Mouse (Mus musculus): ENCODE data around the gene Lrrc27. TPM values are rescaled to one million over a fixed set of nuclear protein-coding genes. Genes with fewer than 3 reads are reported as not detected.

Gene Lrrc27
- polyA plus RNA-seq, 1 experiment from 2014 or later = 3.5 TPM

DNA sequence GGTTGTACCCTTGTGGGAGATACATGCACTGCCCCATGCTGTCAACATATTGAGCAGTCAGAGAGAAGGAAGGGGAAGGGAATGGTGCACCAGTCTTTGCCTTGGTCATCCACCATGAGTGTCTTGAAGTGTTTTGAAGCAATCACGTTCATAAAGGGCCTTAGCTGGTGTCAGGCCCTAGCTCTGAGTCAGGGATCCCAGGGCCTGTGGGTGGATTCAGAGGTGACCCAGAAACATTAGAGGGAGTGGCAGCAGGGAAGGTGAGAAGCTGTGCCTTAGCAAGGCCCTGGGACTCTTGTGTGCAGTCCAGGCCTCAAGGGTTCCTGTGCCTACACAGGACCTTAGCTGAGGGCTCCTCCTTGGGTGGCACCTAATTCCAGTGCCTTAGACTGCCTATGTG, 11.3 kb downstream of the Lrrc27 start:
- no peak overlapping the region for H3K4me2 ChIP-seq
- no peak overlapping the region for H3K27ac ChIP-seq
- H3K4me1 ChIP-seq (replicated peaks) = peaks cover 34% of the 10 kb centered on the region
- H3K36me3 ChIP-seq = no peaks in the 10 kb centered on the region
- H3K9ac ChIP-seq = no peak overlapping the region
- ATAC-seq (replicated peaks; ENCODE audit: insufficient number of reproducible peaks, insufficient read depth, low FRiP score, low read depth) = no peak
- no peaks in the 10 kb centered on the region for H3K27me3 ChIP-seq
- no peak overlapping the region for H3K4me3 ChIP-seq
- H3K9me3 ChIP-seq (replicated peaks) = no peaks in the 10 kb centered on the region
- WGBS = 65% methylated on average over 1 of the region's 1 CpGs

GRCm38 (mm10) chr7:139224725-139225124, 11.9 kb downstream of the Lrrc27 start:
- peak overlapping the region; percentile 50; the same call in 1 of the 2 replicates for H3K27ac ChIP-seq
- H3K9ac ChIP-seq = no peak overlapping the region
- peaks cover 36% of the 10 kb centered on the region for H3K4me1 ChIP-seq (replicated peaks)
- ATAC-seq (replicated peaks; ENCODE audit: insufficient number of reproducible peaks, insufficient read depth, low FRiP score, low read depth) = no peak
- 41% methylated on average over 8 of the region's 8 CpGs for WGBS
- no peak overlapping the region for H3K4me3 ChIP-seq
- no peak overlapping the region for H3K4me2 ChIP-seq
- H3K9me3 ChIP-seq (replicated peaks) = no peaks in the 10 kb centered on the region
- no peaks in the 10 kb centered on the region for H3K36me3 ChIP-seq
- no peaks in the 10 kb centered on the region for H3K27me3 ChIP-seq

DNA sequence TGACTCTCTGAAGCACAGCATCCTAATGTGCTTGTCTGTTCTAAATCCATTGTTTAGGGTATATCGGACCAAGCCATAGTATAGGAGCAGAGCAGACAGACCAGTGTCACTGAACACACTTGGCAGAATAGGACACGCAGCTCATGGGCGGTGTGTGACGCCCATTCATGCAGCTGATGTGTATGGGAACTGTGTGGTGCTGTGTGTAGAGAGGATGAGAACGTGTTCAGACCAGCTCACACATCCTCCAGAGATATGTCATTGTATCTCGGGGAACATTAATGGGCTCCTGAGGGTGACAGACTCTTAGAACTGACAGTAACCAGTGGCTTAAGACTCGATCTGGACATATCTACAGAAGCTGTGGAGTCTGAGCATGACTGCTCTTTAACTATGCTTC, 13.6 kb downstream of the Lrrc27 start:
- Histone ChIP-seq H3K4me1 (replicated peaks) (peaks cover 42% of the 10 kb centered on the region), H3K4me3 (no peak overlapping the region), H3K9ac (no peak overlapping the region), H3K4me2 (no peak overlapping the region), H3K27ac (no peak overlapping the region), H3K27me3 (no peaks in the 10 kb centered on the region), H3K9me3 (replicated peaks) (no peaks in the 10 kb centered on the region), H3K36me3 (no peaks in the 10 kb centered on the region)
- 76% methylated on average over 7 of the region's 7 CpGs for WGBS
- no peak for ATAC-seq (replicated peaks; ENCODE audit: insufficient number of reproducible peaks, insufficient read depth, low FRiP score, low read depth)

GRCm38 (mm10) chr7:139228447-139229171, 15.8 kb downstream of the Lrrc27 start:
- peaks cover 42% of the 10 kb centered on the region for H3K4me1 ChIP-seq (replicated peaks)
- WGBS = 27% methylated on average over 6 of the region's 6 CpGs
- H3K9ac ChIP-seq = no peak overlapping the region
- 0 out of 2 replicates have a peak overlapping the region, but pooled peaks have one; percentile 27 for H3K4me2 ChIP-seq
- peak; percentile 64; the same call in 1 of the 2 replicates for ATAC-seq (replicated peaks; ENCODE audit: insufficient number of reproducible peaks, insufficient read depth, low FRiP score, low read depth)
- no peaks in the 10 kb centered on the region for H3K36me3 ChIP-seq
- no peak overlapping the region for H3K4me3 ChIP-seq
- no peaks in the 10 kb centered on the region for H3K9me3 ChIP-seq (replicated peaks)
- peak overlapping the region; percentile 87 for H3K27ac ChIP-seq
- H3K27me3 ChIP-seq = no peaks in the 10 kb centered on the region

- no peak for ATAC-seq (replicated peaks; ENCODE audit: insufficient number of reproducible peaks, insufficient read depth, low FRiP score, low read depth)
- Histone ChIP-seq H3K9ac (no peak overlapping the region), H3K4me1 (replicated peaks) (peaks cover 52% of the 10 kb centered on the region), H3K9me3 (replicated peaks) (no peaks in the 10 kb centered on the region), H3K27me3 (no peaks in the 10 kb centered on the region), H3K4me2 (no peak overlapping the region), H3K36me3 (no peaks in the 10 kb centered on the region), H3K4me3 (no peak overlapping the region), H3K27ac (peak overlapping the region; percentile 87)
- WGBS = 58% methylated on average over 5 of the region's 5 CpGs
Observed at GRCm38 (mm10) chr7:139229837-139230236, 17.0 kb downstream of the Lrrc27 start.

GRCm38 (mm10) chr7:139230241-139230640, 17.5 kb downstream of the Lrrc27 start:
- Histone ChIP-seq H3K36me3 (no peaks in the 10 kb centered on the region), H3K4me1 (replicated peaks) (peaks cover 53% of the 10 kb centered on the region), H3K27me3 (no peaks in the 10 kb centered on the region), H3K4me3 (no peak overlapping the region), H3K27ac (peak overlapping the region; percentile 87), H3K9me3 (replicated peaks) (no peaks in the 10 kb centered on the region), H3K9ac (no peak overlapping the region), H3K4me2 (no peak overlapping the region)
- ATAC-seq (replicated peaks; ENCODE audit: insufficient number of reproducible peaks, insufficient read depth, low FRiP score, low read depth) = no peak
- 73% methylated on average over 12 of the region's 12 CpGs for WGBS

GRCm38 (mm10) chr7:139233714-139234113, 20.9 kb downstream of the Lrrc27 start:
- Histone ChIP-seq H3K27me3 (no peaks in the 10 kb centered on the region), H3K9ac (no peak overlapping the region), H3K36me3 (no peaks in the 10 kb centered on the region), H3K4me3 (no peak overlapping the region), H3K4me2 (0 out of 2 replicates have a peak overlapping the region, but pooled peaks have one; percentile 21), H3K4me1 (replicated peaks) (peaks cover 42% of the 10 kb centered on the region), H3K27ac (peak overlapping the region; percentile 73), H3K9me3 (replicated peaks) (no peaks in the 10 kb centered on the region)
- ATAC-seq (replicated peaks; ENCODE audit: insufficient number of reproducible peaks, insufficient read depth, low FRiP score, low read depth) = peak; percentile 75
- WGBS = under 1% methylated on average over 7 of the region's 7 CpGs

DNA sequence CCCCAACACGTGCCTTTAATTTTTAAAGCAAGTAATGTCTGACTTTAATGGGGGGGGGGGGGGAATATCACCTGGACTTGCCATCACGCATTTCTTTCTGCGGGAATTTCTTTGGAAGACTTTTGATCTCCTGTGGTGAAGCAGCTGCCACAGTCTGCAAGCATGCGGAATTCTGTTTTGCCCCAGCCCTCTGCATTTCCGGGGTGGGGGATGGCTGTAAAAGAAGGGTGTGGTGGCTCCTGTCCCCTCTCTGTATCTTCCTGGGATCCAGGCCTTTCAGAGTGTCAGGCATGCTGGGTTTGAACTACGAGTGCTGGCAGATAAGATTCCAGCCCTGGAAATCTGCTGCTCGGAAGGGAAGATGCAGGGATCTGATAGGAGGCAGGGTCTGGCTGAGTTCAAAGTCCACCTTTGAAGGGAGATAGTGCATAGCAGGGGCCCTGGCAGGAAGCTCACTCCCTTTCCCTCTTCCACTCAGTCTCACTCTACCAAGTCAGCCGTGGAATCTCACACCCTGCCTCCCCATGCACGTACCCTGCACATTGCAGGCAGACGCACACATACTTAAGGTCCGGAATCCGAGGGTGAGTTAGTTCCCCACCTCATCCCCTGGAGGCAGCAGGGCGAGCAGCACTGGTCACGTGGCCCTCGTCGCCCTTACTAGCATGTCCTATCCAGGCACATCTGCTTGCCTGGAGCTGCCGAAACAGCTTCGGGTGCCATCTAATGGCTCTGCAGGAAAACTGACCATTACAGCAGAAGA, 21.8 kb downstream of the Lrrc27 start:
- Histone ChIP-seq H3K9ac (0 out of 2 replicates have a peak overlapping the region, but pooled peaks have one; percentile 19), H3K36me3 (no peaks in the 10 kb centered on the region), H3K4me2 (peak overlapping the region; percentile 43), H3K4me1 (replicated peaks) (peaks cover 33% of the 10 kb centered on the region), H3K9me3 (replicated peaks) (no peaks in the 10 kb centered on the region), H3K4me3 (no peak overlapping the region), H3K27me3 (no peaks in the 10 kb centered on the region), H3K27ac (peak overlapping the region; percentile 64)
- ATAC-seq (replicated peaks; ENCODE audit: insufficient number of reproducible peaks, insufficient read depth, low FRiP score, low read depth) = peak; percentile 69
- 8% methylated on average over 18 of the region's 18 CpGs for WGBS

DNA sequence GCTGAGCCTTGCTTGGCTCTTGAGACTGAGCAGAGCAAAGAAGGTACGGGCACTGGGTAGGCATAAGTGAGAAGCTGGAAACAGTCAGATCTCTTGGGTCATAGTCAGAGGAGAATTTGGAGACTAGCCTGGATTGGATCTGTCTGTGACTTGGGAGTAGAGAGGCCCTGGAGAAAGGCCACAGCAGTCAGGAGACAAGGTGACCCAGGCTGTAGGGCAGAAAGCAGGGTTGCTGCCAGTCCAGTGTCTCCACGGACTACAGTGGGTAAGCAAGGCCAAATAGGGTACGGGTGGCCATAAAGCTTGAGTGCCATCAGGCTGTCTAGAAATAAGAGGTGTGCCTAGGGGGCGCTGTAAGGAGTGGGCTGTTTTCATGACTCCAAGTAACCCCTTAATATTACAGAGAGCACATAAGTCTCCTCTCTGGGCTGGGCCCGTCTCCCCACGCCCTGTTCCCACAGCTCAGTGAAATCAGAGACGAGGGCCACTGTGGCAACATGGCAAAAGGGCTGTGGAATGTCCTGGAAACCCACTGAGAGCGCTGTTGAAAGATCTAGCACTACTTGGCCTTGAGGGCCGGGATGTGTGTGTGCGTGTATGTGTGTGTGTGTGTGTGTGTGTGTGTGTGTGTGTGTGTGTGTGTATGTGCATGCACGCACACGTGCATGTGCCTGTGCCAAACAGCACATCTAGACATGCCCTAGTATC, 23.0 kb downstream of the Lrrc27 start:
- no peaks in the 10 kb centered on the region for H3K36me3 ChIP-seq
- no peaks in the 10 kb centered on the region for H3K27me3 ChIP-seq
- H3K9ac ChIP-seq = no peak overlapping the region
- H3K4me2 ChIP-seq = no peak overlapping the region
- H3K27ac ChIP-seq = peak overlapping the region; percentile 64; the same call in 1 of the 2 replicates
- WGBS = 75% methylated on average over 12 of the region's 12 CpGs
- no peak for ATAC-seq (replicated peaks; ENCODE audit: insufficient number of reproducible peaks, insufficient read depth, low FRiP score, low read depth)
- no peaks in the 10 kb centered on the region for H3K9me3 ChIP-seq (replicated peaks)
- H3K4me3 ChIP-seq = no peak overlapping the region
- H3K4me1 ChIP-seq (replicated peaks) = peaks cover 23% of the 10 kb centered on the region

GRCm38 (mm10) chr7:139239432-139239831, 26.6 kb downstream of the Lrrc27 start:
- no peak overlapping the region for H3K9ac ChIP-seq
- H3K36me3 ChIP-seq = no peaks in the 10 kb centered on the region
- no peak overlapping the region for H3K27ac ChIP-seq
- no peak overlapping the region for H3K4me3 ChIP-seq
- WGBS = 54% methylated on average over 3 of the region's 3 CpGs
- H3K9me3 ChIP-seq (replicated peaks) = no peaks in the 10 kb centered on the region
- no peaks in the 10 kb centered on the region for H3K27me3 ChIP-seq
- H3K4me2 ChIP-seq = no peak overlapping the region
- H3K4me1 ChIP-seq (replicated peaks) = peaks cover 15% of the 10 kb centered on the region
- no peak for ATAC-seq (replicated peaks; ENCODE audit: insufficient number of reproducible peaks, insufficient read depth, low FRiP score, low read depth)

GRCm38 (mm10) chr7:139246086-139246485, 33.3 kb downstream of the Lrrc27 start:
- H3K36me3 ChIP-seq = no peaks in the 10 kb centered on the region
- H3K9me3 ChIP-seq (replicated peaks) = no peaks in the 10 kb centered on the region
- H3K4me1 ChIP-seq (replicated peaks) = peaks cover 48% of the 10 kb centered on the region
- no peaks in the 10 kb centered on the region for H3K27me3 ChIP-seq
- WGBS = 70% methylated on average over 5 of the region's 5 CpGs
- H3K4me2 ChIP-seq = no peak overlapping the region
- H3K4me3 ChIP-seq = no peak overlapping the region
- no peak for ATAC-seq (replicated peaks; ENCODE audit: insufficient number of reproducible peaks, insufficient read depth, low FRiP score, low read depth)
- no peak overlapping the region for H3K27ac ChIP-seq
- H3K9ac ChIP-seq = no peak overlapping the region
